Mouse (Mus musculus) megakaryocyte, embryonic 14.5 days (primary cell): ENCODE data around the gene Tagln2.

ENCODE experiments used
- FLI1 ChIP-seq: IDR thresholded peaks from 2 replicates; pipeline ENCODE4 v1.6.1; 2012; ENCODE audit warnings: low read length, inconsistent platforms, mixed read lengths
- GATA1 ChIP-seq: IDR thresholded peaks from 3 replicates; pipeline ENCODE4 v1.6.1; 2012; ENCODE audit warnings: mixed read lengths, low read length, inconsistent platforms, borderline replicate concordance

GRCm38 (mm10) chr1:172535116-172535515 lies 35.3 kb downstream of the Tagln2 start:
- no peak for TF ChIP-seq FLI1
- no peak for TF ChIP-seq GATA1
